Mouse (Mus musculus) heart, embryonic 13.5 days (tissue): ENCODE measurements around the gene Naa10. TPM values are rescaled to one million over a fixed set of nuclear protein-coding genes. Genes with fewer than 3 reads are reported as not detected.
A peak's percentile ranks its signal among the peaks of the same experiment; 100 is the strongest.

Experiments
- ATAC-seq: fragments of 200-750 bp; cut with Nextera tagmentation; 2 replicates; pipeline ENCODE4 v1.8.0; 2017; ENCODE audit warnings: moderate TSS enrichment; ENCODE audit not compliant: insufficient number of reproducible peaks, low FRiP score, low TSS enrichment; ENCODE audit errors: extremely low read depth
- H3K27ac ChIP-seq: fragments of 300-500 bp; sonication (generic); replicated peaks from 2 replicates; pipeline ENCODE4 v1.5.1; 2015; ENCODE audit warnings: moderate library complexity, mild to moderate bottlenecking, inconsistent platforms
- H3K27me3 ChIP-seq: fragments of 300-500 bp; sonication (generic); replicated peaks from 2 replicates; pipeline ENCODE4 v1.6.1; 2015; ENCODE audit warnings: mild to moderate bottlenecking, inconsistent platforms
- H3K36me3 ChIP-seq: fragments of 300-500 bp; sonication (generic); 2 replicates; pipeline ENCODE4 v1.6.1; 2015; ENCODE audit warnings: mild to moderate bottlenecking, inconsistent platforms
- H3K4me1 ChIP-seq: fragments of 300-500 bp; sonication (generic); 2 replicates; pipeline ENCODE4 v1.6.1; 2015; ENCODE audit warnings: inconsistent platforms
- H3K4me2 ChIP-seq: fragments of 300-500 bp; sonication (generic); 2 replicates; pipeline ENCODE4 v1.6.1; 2015; ENCODE audit warnings: inconsistent platforms, mild to moderate bottlenecking, moderate library complexity
- H3K4me3 ChIP-seq: fragments of 300-500 bp; sonication (generic); 2 replicates; pipeline ENCODE4 v1.5.1; 2015; ENCODE audit warnings: moderate library complexity, mild to moderate bottlenecking, inconsistent platforms
- H3K9ac ChIP-seq: fragments of 300-500 bp; sonication (generic); 2 replicates; pipeline ENCODE4 v1.6.1; 2015; ENCODE audit warnings: inconsistent platforms, mild to moderate bottlenecking, moderate library complexity
- H3K9me3 ChIP-seq: fragments of 300-500 bp; sonication (generic); 2 replicates; pipeline ENCODE4 v1.6.1; 2016; ENCODE audit warnings: inconsistent platforms
- WGBS: fragments of 180-500 bp; shearing (Covaris S2); methylation state at CpG from one replicate; pipeline ENCODE4 v1.1.7; 2015; ENCODE audit warnings: mixed read lengths; 5-methylcytosine and 5-hydroxymethylcytosine counted together
- polyA plus RNA-seq: library from polyadenylated mRNA; unstranded; fragments of >200 nt; fragmentation: Nextera tagmentation; extraction: Ambion mirVana; gene quantifications from 2 replicates; pipeline ENCODE4 v1.2.1, GENCODE M21; 2015

Gene Naa10
- polyA plus RNA-seq, 1 experiment from 2014 or later, result 87.0 TPM

DNA sequence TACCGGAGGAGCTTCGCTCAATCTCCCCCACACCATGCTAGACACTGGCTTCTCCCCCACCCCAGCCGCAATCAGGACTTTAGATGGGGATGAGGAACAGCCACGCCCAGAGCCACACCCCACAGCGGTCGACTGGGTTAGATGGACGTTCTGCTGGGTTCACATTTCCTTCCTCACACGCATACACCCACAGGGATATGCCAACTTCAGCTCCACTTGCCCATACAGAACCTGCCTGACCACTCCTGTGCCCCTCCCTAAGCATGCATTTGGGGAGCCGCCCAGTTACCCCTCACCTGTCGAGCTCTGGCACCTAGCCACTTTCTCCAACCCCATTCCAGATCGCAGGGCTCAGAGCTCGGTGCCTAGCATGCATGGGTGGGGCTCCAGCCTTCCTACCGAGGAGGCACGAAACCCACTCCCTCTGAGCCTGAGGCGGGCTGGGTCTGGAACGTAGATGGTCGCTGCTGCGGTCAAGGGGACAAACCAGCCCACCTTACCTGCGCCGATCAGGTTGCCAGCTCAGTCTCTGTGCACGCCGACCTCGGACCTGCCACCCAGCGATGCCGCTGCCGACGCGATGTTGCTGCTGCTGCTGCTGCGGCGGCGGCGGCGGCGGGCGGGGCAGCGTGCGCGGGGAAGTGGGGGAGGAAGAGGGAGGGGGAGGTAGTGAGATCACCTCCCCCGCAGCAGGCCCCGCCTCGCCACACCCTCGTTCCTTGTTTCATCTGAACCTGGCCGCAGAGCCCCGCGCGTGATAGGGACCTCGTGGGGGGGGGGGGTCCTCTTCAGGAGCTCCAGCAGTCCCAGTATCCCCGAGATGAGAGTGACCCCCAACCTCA lies 41.3 kb downstream of the Naa10 start:
- Histone ChIP-seq H3K9me3 (no peaks in the 10 kb centered on the region), H3K4me3 (peak overlapping the region; percentile 50), H3K36me3 (no peaks in the 10 kb centered on the region), H3K9ac (peak overlapping the region; percentile 58), H3K27ac (no peak overlapping the region), H3K4me1 (no peaks in the 10 kb centered on the region), H3K4me2 (peak overlapping the region; percentile 75), H3K27me3 (peaks cover 62% of the 10 kb centered on the region)
- WGBS, result 14% methylated on average over 38 of the region's 48 CpGs
- ATAC-seq, result no peak

GRCm38 (mm10) chrX:73877014-73877413 lies 44.7 kb downstream of the Naa10 start:
- WGBS, result 61% methylated on average over 1 of the region's 1 CpGs
- ATAC-seq, result no peak
- H3K4me3 ChIP-seq, result no peak overlapping the region
- H3K4me2 ChIP-seq, result no peak overlapping the region
- no peak overlapping the region for H3K9ac ChIP-seq
- H3K27ac ChIP-seq, result no peak overlapping the region
- no peaks in the 10 kb centered on the region for H3K9me3 ChIP-seq
- H3K4me1 ChIP-seq, result no peaks in the 10 kb centered on the region
- peaks cover 64% of the 10 kb centered on the region for H3K27me3 ChIP-seq
- H3K36me3 ChIP-seq, result no peaks in the 10 kb centered on the region

DNA sequence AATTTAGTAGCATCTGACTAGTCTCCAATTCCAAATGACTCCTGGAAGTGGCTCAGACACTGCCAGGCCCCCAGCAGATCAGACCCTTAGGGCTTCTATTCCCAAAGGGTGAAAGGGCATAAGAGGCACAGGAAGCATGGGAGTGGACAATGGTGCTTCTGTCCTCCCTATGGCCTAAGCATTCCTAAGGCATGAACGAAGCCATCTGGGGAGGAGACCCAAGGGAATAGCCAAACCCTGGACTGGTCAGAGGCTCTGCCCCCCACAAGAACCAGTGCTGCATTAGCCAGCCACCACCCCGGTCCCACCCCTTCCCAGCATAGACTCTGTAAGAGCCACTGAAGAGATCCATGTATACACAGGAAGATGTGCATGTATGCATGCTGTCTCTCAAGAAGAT lies 45.9 kb downstream of the Naa10 start:
- no peak overlapping the region for H3K9ac ChIP-seq
- no peak overlapping the region for H3K4me2 ChIP-seq
- no peaks in the 10 kb centered on the region for H3K9me3 ChIP-seq
- WGBS, result 68% methylated on average over 2 of the region's 2 CpGs
- H3K4me3 ChIP-seq, result no peak overlapping the region
- ATAC-seq, result no peak
- peaks cover 53% of the 10 kb centered on the region for H3K27me3 ChIP-seq
- H3K4me1 ChIP-seq, result no peaks in the 10 kb centered on the region
- no peak overlapping the region for H3K27ac ChIP-seq
- no peaks in the 10 kb centered on the region for H3K36me3 ChIP-seq

- Histone ChIP-seq H3K9ac (no peak overlapping the region), H3K4me3 (no peak overlapping the region), H3K9me3 (no peaks in the 10 kb centered on the region), H3K27ac (no peak overlapping the region), H3K36me3 (no peaks in the 10 kb centered on the region), H3K27me3 (peaks cover 27% of the 10 kb centered on the region), H3K4me2 (no peak overlapping the region), H3K4me1 (no peaks in the 10 kb centered on the region)
- no peak for ATAC-seq
- WGBS, result 29% methylated on average over 1 of the region's 1 CpGs
Observed at GRCm38 (mm10) chrX:73871956-73872355, 49.8 kb downstream of the Naa10 start.

- Histone ChIP-seq H3K4me3 (no peak overlapping the region), H3K9ac (no peak overlapping the region), H3K27ac (no peak overlapping the region), H3K4me2 (no peak overlapping the region), H3K9me3 (no peaks in the 10 kb centered on the region), H3K27me3 (peaks cover 23% of the 10 kb centered on the region), H3K4me1 (no peaks in the 10 kb centered on the region), H3K36me3 (no peaks in the 10 kb centered on the region)
- ATAC-seq, result no peak
Observed at GRCm38 (mm10) chrX:73871474-73871873, 50.3 kb downstream of the Naa10 start.

DNA sequence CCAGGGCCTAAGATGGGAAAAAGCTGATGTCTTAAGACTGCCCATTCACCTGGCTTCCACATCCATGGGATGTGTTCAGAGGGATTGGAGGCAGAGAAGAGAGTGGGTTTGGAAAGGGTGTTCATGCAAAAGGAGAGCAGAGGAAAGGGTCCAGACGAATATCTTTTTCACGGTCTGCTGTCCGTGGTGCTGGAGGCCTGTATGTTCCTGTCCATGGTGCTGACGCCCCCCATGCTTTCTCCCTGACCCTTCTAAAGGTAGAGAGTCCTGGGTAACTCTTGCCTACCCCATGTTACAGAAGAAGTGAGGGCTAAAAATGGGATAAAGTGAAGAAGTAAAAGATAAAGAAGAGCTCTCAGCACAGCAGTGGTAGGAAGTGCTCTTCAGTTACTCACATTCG lies 52.4 kb downstream of the Naa10 start:
- no peaks in the 10 kb centered on the region for H3K36me3 ChIP-seq
- ATAC-seq, result no peak
- no peak overlapping the region for H3K27ac ChIP-seq
- no peaks in the 10 kb centered on the region for H3K9me3 ChIP-seq
- no peak overlapping the region for H3K4me2 ChIP-seq
- H3K4me3 ChIP-seq, result no peak overlapping the region
- H3K27me3 ChIP-seq, result peaks cover 6% of the 10 kb centered on the region; the same call in 1 of the 2 replicates
- WGBS, result 4% methylated on average over 5 of the region's 5 CpGs
- no peaks in the 10 kb centered on the region for H3K4me1 ChIP-seq
- H3K9ac ChIP-seq, result no peak overlapping the region

- Histone ChIP-seq H3K9ac (no peak overlapping the region), H3K36me3 (no peaks in the 10 kb centered on the region), H3K27ac (no peak overlapping the region), H3K4me3 (no peak overlapping the region), H3K4me1 (no peaks in the 10 kb centered on the region), H3K9me3 (no peaks in the 10 kb centered on the region), H3K4me2 (no peak overlapping the region), H3K27me3 (peaks cover 5% of the 10 kb centered on the region)
- 64% methylated on average over 1 of the region's 1 CpGs for WGBS
- ATAC-seq, result no peak
Observed at GRCm38 (mm10) chrX:73867852-73868251, 53.9 kb downstream of the Naa10 start.

GRCm38 (mm10) chrX:73867256-73867655 lies 54.5 kb downstream of the Naa10 start:
- Histone ChIP-seq H3K4me1 (no peaks in the 10 kb centered on the region), H3K9ac (no peak overlapping the region), H3K4me3 (no peak overlapping the region), H3K27ac (no peak overlapping the region), H3K36me3 (no peaks in the 10 kb centered on the region), H3K4me2 (no peak overlapping the region), H3K9me3 (no peaks in the 10 kb centered on the region), H3K27me3 (peaks cover 5% of the 10 kb centered on the region)
- no peak for ATAC-seq
- WGBS, result 20% methylated on average over 3 of the region's 3 CpGs

Other genes starting within 250 kb of the Naa10 start
- gene Slc6a8, start 248.8 kb downstream of the Naa10 start, polyA plus RNA-seq, result 6.8 and 8.0 TPM in 2 replicates
- gene Bcap31, start 205.8 kb downstream of the Naa10 start, polyA plus RNA-seq, result 166 and 185 TPM in 2 replicates
- gene Abcd1, start 205.3 kb downstream of the Naa10 start, polyA plus RNA-seq, result 12.3 and 12.4 TPM in 2 replicates
- 0.46 and 0.51 TPM in 2 replicates for gene Plxnb3, start 164.9 kb downstream of the Naa10 start, polyA plus RNA-seq
- gene Srpk3, start 147.5 kb downstream of the Naa10 start, polyA plus RNA-seq, result 76.2 and 85.8 TPM in 2 replicates
- gene Idh3g, start 135.0 kb downstream of the Naa10 start, polyA plus RNA-seq, result 344 and 399 TPM in 2 replicates
- 151 and 163 TPM in 2 replicates for gene Ssr4, start 134.9 kb downstream of the Naa10 start, polyA plus RNA-seq
- gene Pdzd4, start 97.0 kb downstream of the Naa10 start, polyA plus RNA-seq, result 0.27 and 0.34 TPM in 2 replicates
- gene Avpr2, start 29.8 kb downstream of the Naa10 start, polyA plus RNA-seq, result 0.13 TPM in 1 of 2 replicates, not detected in the other
- 0.66 and 0.86 TPM in 2 replicates for gene L1cam, start 25.8 kb downstream of the Naa10 start, polyA plus RNA-seq
- 1.5 TPM in 2 replicates for gene Arhgap4, start 74 bp downstream of the Naa10 start, polyA plus RNA-seq
- gene Renbp, start 8.9 kb upstream of the Naa10 start, polyA plus RNA-seq, result 52.1 and 60.4 TPM in 2 replicates
- 31.7 and 34.3 TPM in 2 replicates for gene Hcfc1, start 44.4 kb upstream of the Naa10 start, polyA plus RNA-seq
- gene Irak1, start 102.0 kb upstream of the Naa10 start, polyA plus RNA-seq, result 45.2 and 50.3 TPM in 2 replicates
- not detected in 2 replicates for gene Opn1mw, start 205.5 kb upstream of the Naa10 start, polyA plus RNA-seq
- 9.9 and 10.7 TPM in 2 replicates for gene Mecp2, start 213.4 kb upstream of the Naa10 start, polyA plus RNA-seq
- not detected in 2 replicates for gene Tex28, start 245.9 kb upstream of the Naa10 start, polyA plus RNA-seq